Mouse (Mus musculus): ENCODE measurements around the gene Rassf2.

GRCm38 (mm10) chr2:132059919-132060318 is 29.9 kb upstream of the Rassf2 start:
- TF ChIP-seq GATA1 (IDR thresholded peaks at IDR 0.05; ENCODE audit: low read length), result no peak
- TF ChIP-seq TAL1 (IDR thresholded peaks at IDR 0.05; ENCODE audit: low read length), result no peak

Data from erythroblast, embryonic 14.5 days (primary cell).